Mouse (Mus musculus) ES-Bruce4 (cell line): ENCODE measurements around the gene Ntf3.

Experiments used
- CTCF ChIP-seq: IDR thresholded peaks from one replicate; pipeline ENCODE4 v1.8.1; 2011; ENCODE audit warnings: low read depth, low read length
- EP300 ChIP-seq: IDR thresholded peaks from 2 replicates; pipeline ENCODE4 v1.6.1; 2011; ENCODE audit warnings: low read depth, low read length; ENCODE audit not compliant: insufficient read depth
- POLR2A ChIP-seq: IDR thresholded peaks from one replicate; pipeline ENCODE4 v1.8.1; 2011; ENCODE audit warnings: low read length; ENCODE audit not compliant: insufficient read depth

- TF ChIP-seq CTCF: no peak
- TF ChIP-seq POLR2A: no peak
- TF ChIP-seq EP300: no peak
These were observed at the start of gene Ntf3 for GRCm38 (mm10) chr6:126166548-126167207.
